Mouse (Mus musculus) midbrain, embryonic 15.5 days (tissue): ENCODE data around the gene Gm11492. TPM values are rescaled to one million over a fixed set of nuclear protein-coding genes. Genes with fewer than 3 reads are reported as not detected.

ENCODE experiments used
- ATAC-seq: fragments of 200-750 bp; cut with Nextera tagmentation; replicated peaks from 2 replicates; pipeline ENCODE4 v1.8.0; 2017; ENCODE audit warnings: moderate TSS enrichment
- H3K27ac ChIP-seq: fragments of 300-500 bp; sonication (generic); 2 replicates; pipeline ENCODE4 v1.5.1; 2015; ENCODE audit warnings: mild to moderate bottlenecking, inconsistent platforms
- H3K27me3 ChIP-seq: fragments of 300-500 bp; sonication (generic); replicated peaks from 2 replicates; pipeline ENCODE4 v1.6.1; 2015; ENCODE audit warnings: inconsistent platforms
- H3K36me3 ChIP-seq: fragments of 300-500 bp; sonication (generic); replicated peaks from 2 replicates; pipeline ENCODE4 v1.6.1; 2015; ENCODE audit warnings: inconsistent platforms
- H3K4me1 ChIP-seq: fragments of 300-500 bp; sonication (generic); 2 replicates; pipeline ENCODE4 v1.6.1; 2015; ENCODE audit warnings: inconsistent platforms
- H3K4me2 ChIP-seq: fragments of 300-500 bp; sonication (generic); 2 replicates; pipeline ENCODE4 v1.6.1; 2015; ENCODE audit warnings: inconsistent platforms, mild to moderate bottlenecking, moderate library complexity
- H3K4me3 ChIP-seq: fragments of 300-500 bp; sonication (generic); 2 replicates; pipeline ENCODE4 v1.5.1; 2015; ENCODE audit warnings: mild to moderate bottlenecking, inconsistent platforms
- H3K9ac ChIP-seq: fragments of 300-500 bp; sonication (generic); 2 replicates; pipeline ENCODE4 v1.6.1; 2015; ENCODE audit warnings: mild to moderate bottlenecking, inconsistent platforms
- H3K9me3 ChIP-seq: fragments of 300-500 bp; sonication (generic); 2 replicates; pipeline ENCODE4 v1.6.1; 2016; ENCODE audit warnings: inconsistent platforms
- WGBS: fragments of 180-500 bp; shearing (Covaris S2); methylation state at CpG from one replicate; pipeline ENCODE4 v1.1.7; 2015; ENCODE audit warnings: mixed read lengths; 5-methylcytosine and 5-hydroxymethylcytosine counted together
- polyA plus RNA-seq: library from polyadenylated mRNA; unstranded; fragments of >200 nt; fragmentation: Nextera tagmentation; extraction: Ambion mirVana; gene quantifications from 2 replicates; pipeline ENCODE4 v1.2.1, GENCODE M21; 2015

Gm11492 gene
- polyA plus RNA-seq, 1 experiment from 2014 or later, result not detected

DNA sequence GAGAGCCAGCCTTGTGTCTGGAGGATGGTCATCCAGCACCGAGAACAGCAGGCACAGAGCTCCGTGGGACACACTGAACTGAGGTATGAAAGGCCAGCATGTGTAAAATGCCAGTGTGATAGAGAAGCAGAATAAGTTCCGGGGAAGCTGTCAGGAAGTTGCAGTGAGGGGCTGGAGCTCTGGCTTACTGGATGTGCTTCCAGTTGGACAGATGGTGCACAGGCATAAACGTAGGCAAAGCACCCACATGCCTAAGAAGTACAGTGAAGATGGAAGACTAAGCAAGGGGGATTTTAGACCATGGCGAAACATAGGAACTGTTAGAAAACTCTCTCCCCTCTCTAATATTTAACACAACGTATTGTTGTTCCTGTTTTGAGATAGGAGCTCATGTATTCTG, 5.2 kb upstream of the Gm11492 start:
- Histone ChIP-seq H3K4me1 (no peaks in the 10 kb centered on the region), H3K9ac (no peak overlapping the region), H3K4me2 (no peak overlapping the region), H3K9me3 (no peaks in the 10 kb centered on the region), H3K4me3 (no peak overlapping the region), H3K27ac (no peak overlapping the region), H3K36me3 (no peaks in the 10 kb centered on the region), H3K27me3 (no peaks in the 10 kb centered on the region)
- ATAC-seq, result no peak
- WGBS, result 84% methylated on average over 6 of the region's 6 CpGs

DNA sequence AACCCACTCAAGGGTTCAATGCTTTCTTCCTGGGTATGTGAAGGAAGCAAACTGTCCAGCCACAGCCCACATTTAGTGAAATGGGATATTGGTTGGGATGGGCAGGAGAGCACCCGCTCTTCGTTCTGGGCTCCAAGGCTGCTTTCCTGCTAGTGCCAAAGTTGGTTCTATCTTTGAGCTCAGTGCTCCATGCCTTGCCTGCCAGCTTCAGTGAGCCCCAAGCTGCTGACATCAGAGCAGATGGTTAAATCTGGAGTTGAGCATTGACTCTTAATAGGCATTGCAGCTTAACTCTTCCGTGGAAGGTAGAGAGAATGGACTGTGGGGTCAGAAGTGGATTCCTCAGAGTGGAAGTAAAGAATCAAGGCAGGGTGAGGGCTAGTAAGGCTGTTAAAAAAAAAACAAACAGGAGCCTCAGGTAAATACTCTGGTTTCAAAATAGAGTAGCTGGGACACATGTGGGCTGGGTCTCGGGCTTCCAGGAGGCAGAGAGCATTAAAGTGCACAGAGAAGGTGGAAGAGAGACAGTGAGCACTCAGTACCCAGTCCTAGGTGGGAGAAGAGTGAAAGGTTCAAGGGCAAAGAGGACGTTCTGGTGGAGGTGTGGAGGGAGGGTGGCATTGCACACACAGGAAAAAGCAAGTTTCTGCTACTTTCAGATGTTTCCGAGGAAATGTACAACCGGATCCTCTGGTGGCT, 2.0 kb downstream of the Gm11492 start, which contains the start of gene Sept4:
Gene Sept4, plus strand, starts transcription at position 649 of the 699 bp plus-strand sequence.
- no peak within 1 kb of the TSS for H3K4me2 ChIP-seq
- WGBS, result 81% methylated on average over 7 of the region's 7 CpGs
- H3K4me1 ChIP-seq, result no peaks in the 10 kb centered on the region
- no peak within 1 kb of the TSS for H3K9ac ChIP-seq
- H3K9me3 ChIP-seq, result no peaks in the 10 kb centered on the region
- no peaks in the 10 kb centered on the region for H3K36me3 ChIP-seq
- no peak within 1 kb of the TSS for H3K4me3 ChIP-seq
- H3K27me3 ChIP-seq, result no peaks in the 10 kb centered on the region
- ATAC-seq, result no peak
- H3K27ac ChIP-seq, result no peak within 1 kb of the TSS

DNA sequence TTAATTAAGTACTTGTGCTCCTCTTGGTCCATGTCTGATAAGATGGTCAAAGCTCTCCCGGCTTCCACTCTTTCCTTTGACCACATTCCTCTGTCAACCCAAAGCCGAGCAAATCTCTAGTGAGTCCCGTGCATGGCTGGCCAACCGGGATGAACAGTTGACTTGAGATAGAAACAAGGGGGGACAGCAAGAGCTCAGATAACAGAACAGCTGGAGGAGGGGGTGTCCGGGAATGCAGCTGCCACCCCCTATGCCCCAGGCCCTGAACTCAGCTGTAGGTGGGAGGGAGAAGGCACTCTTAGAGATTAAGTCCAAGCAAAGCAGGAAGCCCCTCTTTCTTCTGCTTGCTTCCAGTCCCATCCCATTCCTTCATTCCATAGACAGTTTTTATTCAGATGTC, 4.3 kb downstream of the Gm11492 start:
- ATAC-seq, result no peak
- no peak overlapping the region for H3K4me3 ChIP-seq
- no peaks in the 10 kb centered on the region for H3K36me3 ChIP-seq
- WGBS, result 32% methylated on average over 5 of the region's 5 CpGs
- H3K9ac ChIP-seq, result no peak overlapping the region
- no peak overlapping the region for H3K27ac ChIP-seq
- H3K4me1 ChIP-seq, result no peaks in the 10 kb centered on the region
- H3K27me3 ChIP-seq, result no peaks in the 10 kb centered on the region
- no peak overlapping the region for H3K4me2 ChIP-seq
- H3K9me3 ChIP-seq, result no peaks in the 10 kb centered on the region

DNA sequence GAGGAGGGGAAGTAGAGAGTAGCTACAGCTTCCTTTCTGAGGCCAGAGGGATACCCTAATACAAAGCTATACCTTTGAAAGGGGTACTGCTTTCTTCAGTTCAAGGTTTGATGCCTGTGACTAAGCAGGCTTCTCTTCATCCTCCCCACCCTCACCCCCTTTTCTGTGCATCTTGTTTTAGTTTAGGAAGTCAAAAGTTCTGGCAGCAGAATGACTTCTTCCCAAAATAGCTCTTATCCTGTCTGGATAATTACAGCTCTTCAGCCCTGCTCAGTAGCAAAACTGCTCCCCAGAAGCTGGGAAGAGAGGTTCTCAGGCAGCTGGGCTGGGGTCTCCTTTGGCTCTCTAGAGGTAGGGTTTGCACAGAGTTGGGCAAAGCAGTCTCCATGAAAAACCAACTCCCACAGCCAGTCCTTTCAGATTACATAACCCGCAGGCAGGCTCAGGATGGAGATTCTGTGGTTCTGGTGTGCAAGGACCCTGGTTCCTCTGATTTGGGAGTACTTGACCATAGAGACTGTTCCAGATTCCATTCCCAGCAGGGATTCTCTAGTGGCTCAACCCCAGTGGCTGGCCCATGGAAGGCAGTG, 5.0 kb downstream of the Gm11492 start:
- Histone ChIP-seq H3K9me3 (no peaks in the 10 kb centered on the region), H3K4me3 (no peak overlapping the region), H3K27ac (no peak overlapping the region), H3K9ac (no peak overlapping the region), H3K4me1 (no peaks in the 10 kb centered on the region), H3K36me3 (no peaks in the 10 kb centered on the region), H3K4me2 (no peak overlapping the region), H3K27me3 (no peaks in the 10 kb centered on the region)
- WGBS, result 83% methylated on average over 1 of the region's 1 CpGs
- ATAC-seq, result no peak

DNA sequence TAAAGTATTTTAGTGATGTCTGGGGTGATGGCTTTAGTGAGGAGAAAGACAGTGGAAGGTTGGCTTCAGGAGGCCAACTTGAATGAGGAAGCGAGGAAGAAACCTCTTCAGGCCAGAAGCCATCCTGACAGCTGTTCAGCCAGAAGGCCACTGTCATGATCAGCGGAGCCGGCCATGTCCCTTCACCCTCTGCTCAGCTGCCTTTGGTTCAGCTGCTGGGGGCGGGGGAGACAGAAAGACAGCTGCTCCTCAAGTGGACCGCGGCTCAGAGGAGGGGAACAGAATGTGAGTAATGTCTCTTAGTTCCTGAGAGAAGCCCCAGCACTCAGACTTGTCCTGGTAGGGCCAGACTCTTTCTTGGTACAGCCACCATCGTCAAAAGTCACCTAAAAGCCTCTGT, 7.3 kb downstream of the Gm11492 start:
- no peak overlapping the region for H3K27ac ChIP-seq
- WGBS, result 82% methylated on average over 7 of the region's 7 CpGs
- no peaks in the 10 kb centered on the region for H3K36me3 ChIP-seq
- ATAC-seq, result no peak
- H3K4me1 ChIP-seq, result peaks cover 15% of the 10 kb centered on the region
- H3K27me3 ChIP-seq, result no peaks in the 10 kb centered on the region
- H3K9me3 ChIP-seq, result no peaks in the 10 kb centered on the region
- no peak overlapping the region for H3K4me3 ChIP-seq
- no peak overlapping the region for H3K4me2 ChIP-seq
- H3K9ac ChIP-seq, result no peak overlapping the region

DNA sequence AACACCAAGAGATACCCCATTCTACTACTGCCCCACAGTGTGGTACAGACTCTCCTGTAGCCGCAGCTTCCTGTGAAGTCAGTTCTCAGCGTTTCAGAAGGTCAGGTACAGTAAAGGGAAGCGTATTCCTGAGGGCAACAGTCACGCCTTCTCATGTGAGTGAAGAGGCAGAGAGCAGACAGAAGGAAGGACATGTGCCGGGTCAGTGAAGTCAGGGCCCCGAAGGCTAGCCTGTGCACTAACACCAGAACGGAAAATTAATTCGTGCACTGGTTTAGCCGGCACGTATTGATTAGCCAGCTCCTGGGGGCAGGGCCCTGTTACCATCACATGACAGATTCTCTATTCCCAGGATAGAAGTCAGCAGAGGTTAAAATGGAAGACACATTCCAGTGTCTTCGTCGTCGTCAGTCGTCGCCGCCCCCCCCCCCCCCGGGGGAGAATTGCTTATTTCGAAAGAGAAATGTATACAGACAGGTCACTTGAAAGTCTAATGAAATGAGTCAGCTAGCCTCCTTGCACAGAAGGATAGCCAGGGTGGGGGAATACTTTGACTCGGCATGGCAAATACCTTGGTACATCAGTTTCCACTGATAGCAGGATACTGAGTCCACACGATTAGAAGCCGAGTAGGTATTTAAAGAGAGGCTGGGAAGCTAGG, 8.2 kb downstream of the Gm11492 start:
- no peak for ATAC-seq
- no peaks in the 10 kb centered on the region for H3K27me3 ChIP-seq
- no peak overlapping the region for H3K4me2 ChIP-seq
- H3K4me1 ChIP-seq, result peaks cover 16% of the 10 kb centered on the region
- H3K9ac ChIP-seq, result no peak overlapping the region
- WGBS, result 65% methylated on average over 21 of the region's 21 CpGs
- H3K4me3 ChIP-seq, result no peak overlapping the region
- no peak overlapping the region for H3K27ac ChIP-seq
- H3K36me3 ChIP-seq, result no peaks in the 10 kb centered on the region
- H3K9me3 ChIP-seq, result no peaks in the 10 kb centered on the region

DNA sequence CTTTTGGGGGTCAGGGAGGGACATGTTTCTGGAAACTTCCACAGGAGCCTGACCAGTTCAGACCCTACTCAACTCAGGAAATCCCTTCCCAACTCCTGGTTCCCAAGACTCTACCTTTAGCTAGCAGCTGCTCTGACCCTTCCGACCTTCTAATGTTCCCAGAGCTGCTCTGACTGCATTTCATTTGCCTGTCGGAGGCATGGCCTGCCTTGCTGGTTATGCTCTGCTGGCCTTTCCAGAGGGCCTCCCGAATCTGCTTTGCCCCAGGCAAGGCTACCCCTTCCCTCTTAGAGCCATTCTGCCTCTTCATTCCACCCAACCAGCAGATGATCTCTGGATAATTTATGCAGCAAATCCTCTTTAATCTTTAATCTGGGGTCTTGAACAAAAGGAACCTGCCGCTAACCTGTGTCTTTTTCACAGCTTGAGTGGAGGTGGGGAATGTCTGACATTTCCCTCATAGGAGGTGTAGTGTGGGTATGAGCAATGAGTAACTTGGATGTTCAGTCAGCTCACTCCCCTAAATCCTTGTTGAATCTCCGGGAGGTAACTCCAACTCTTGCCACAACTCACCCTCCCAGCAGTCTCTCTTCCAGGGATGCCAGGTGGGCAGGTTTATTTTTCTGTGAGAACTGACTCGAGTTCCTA, 11.3 kb downstream of the Gm11492 start:
- 9% methylated on average over 6 of the region's 6 CpGs for WGBS
- peak overlapping the region; percentile 64; the same call in 1 of the 2 replicates for H3K27ac ChIP-seq

DNA sequence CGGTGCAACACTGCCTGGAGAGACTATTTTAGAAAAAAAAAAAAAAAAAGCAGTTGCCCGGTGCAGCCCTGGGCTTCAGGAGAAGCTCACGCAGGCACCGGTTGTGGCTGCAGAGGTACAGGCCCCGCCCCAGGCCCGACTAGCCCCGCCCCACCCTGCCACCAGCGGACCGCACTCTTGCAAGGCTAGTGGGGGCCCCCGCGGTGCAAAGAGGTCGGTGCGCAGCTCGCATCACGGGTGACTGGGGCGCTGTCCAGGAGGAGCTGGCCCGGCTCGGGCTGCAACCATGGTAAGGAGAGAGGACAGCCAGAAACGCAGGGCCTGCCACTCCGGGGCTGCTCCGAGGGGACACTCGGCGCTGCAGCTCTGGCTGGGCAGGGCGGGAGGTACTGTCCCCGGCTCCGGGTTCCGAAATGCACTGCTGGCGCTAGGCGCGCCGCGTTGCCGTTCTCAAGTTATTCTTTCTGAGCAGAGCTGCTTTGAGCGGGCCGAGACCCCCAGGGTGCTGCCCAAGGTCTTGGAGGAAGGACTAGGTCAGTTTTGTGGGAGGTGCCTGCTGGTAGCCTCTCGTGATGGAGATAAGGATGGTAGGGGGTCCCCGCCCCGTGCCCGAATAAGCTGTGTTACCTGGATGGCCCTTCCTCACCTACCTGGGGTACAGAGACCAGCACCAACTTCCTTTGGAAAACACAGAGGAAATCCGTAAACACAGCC, 12.0 kb downstream of the Gm11492 start:
- WGBS, result under 1% methylated on average over 40 of the region's 40 CpGs
- H3K4me2 ChIP-seq, result peak overlapping the region; percentile 91
- H3K27me3 ChIP-seq, result no peaks in the 10 kb centered on the region
- peak overlapping the region; percentile 60 for H3K9ac ChIP-seq
- peak overlapping the region; percentile 64 for H3K27ac ChIP-seq
- ATAC-seq, result peak; percentile 69
- H3K4me1 ChIP-seq, result peaks cover 16% of the 10 kb centered on the region
- no peaks in the 10 kb centered on the region for H3K9me3 ChIP-seq
- H3K4me3 ChIP-seq, result peak overlapping the region; percentile 70
- no peaks in the 10 kb centered on the region for H3K36me3 ChIP-seq

More for the DNA sequence above, 11.3 kb downstream of the Gm11492 start:
- peak overlapping the region; percentile 60 for H3K9ac ChIP-seq
- H3K4me1 ChIP-seq, result peaks cover 16% of the 10 kb centered on the region
- H3K4me3 ChIP-seq, result peak overlapping the region; percentile 70
- H3K27me3 ChIP-seq, result no peaks in the 10 kb centered on the region
- no peaks in the 10 kb centered on the region for H3K36me3 ChIP-seq
- H3K4me2 ChIP-seq, result peak overlapping the region; percentile 91
- H3K9me3 ChIP-seq, result no peaks in the 10 kb centered on the region
- ATAC-seq, result no peak

DNA sequence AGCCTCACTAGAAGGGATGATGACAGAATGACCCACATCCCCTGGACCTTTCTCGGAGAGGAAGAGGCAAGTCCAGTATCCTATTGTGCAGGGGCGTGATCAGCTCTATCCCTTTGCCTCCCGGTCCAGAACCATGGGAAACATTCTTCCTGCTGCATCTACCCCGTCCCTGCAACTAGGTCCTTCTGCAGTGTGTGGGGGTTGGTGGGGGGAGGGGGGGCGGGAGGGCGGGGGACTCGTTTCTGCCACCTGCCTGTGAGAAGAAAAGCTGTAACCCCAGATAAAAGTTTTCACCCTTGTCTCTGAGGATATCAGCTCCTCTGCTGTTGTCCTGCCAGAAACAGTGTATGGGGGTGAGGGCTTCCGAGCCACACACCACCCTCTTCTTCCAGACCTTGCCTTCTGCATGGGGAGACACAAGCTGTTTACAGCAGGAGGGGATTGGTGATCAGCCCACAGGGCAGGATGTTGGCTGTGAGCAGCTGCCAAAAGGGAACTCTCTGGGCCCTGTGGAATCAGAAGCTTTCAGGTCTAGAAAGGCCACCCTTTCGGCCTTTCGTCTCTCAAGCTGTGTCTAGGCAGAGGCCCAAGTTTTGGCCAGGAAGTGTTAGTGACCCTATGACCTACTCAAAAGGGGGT, 12.6 kb downstream of the Gm11492 start:
- Histone ChIP-seq H3K9ac (peak overlapping the region; percentile 60), H3K4me1 (peaks cover 16% of the 10 kb centered on the region), H3K27me3 (no peaks in the 10 kb centered on the region), H3K9me3 (no peaks in the 10 kb centered on the region), H3K27ac (peak overlapping the region; percentile 64; the same call in 1 of the 2 replicates), H3K4me3 (peak overlapping the region; percentile 70), H3K4me2 (peak overlapping the region; percentile 91), H3K36me3 (no peaks in the 10 kb centered on the region)
- ATAC-seq, result peak; percentile 54
- WGBS, result 13% methylated on average over 10 of the region's 10 CpGs

DNA sequence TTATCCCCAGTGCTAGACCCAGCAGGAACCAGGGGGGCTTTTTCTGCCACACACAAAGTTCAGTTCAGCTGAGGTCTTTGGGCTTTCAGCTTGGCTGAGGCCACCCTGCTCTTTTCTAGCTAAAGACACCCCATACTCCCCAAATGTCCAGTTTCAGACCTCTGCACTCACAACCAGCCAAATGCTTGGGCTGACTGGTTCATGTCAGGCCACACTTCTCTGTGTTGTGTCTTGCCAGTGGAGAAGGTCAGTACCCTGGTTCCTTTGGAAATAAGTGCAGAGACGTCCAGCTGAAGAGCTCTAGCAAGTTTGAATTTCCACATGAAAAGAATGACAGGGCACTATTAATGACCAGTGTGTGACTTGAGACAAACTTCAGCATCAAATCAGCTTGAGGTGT, 13.3 kb downstream of the Gm11492 start:
- 31% methylated on average over 1 of the region's 1 CpGs for WGBS
- no peak for ATAC-seq
- Histone ChIP-seq H3K4me3 (no peak overlapping the region), H3K36me3 (no peaks in the 10 kb centered on the region), H3K4me1 (peaks cover 16% of the 10 kb centered on the region), H3K27ac (0 out of 2 replicates have a peak overlapping the region, but pooled peaks have one; percentile 2), H3K4me2 (no peak overlapping the region; the same call in 1 of the 2 replicates), H3K9me3 (no peaks in the 10 kb centered on the region), H3K9ac (no peak overlapping the region), H3K27me3 (no peaks in the 10 kb centered on the region)

DNA sequence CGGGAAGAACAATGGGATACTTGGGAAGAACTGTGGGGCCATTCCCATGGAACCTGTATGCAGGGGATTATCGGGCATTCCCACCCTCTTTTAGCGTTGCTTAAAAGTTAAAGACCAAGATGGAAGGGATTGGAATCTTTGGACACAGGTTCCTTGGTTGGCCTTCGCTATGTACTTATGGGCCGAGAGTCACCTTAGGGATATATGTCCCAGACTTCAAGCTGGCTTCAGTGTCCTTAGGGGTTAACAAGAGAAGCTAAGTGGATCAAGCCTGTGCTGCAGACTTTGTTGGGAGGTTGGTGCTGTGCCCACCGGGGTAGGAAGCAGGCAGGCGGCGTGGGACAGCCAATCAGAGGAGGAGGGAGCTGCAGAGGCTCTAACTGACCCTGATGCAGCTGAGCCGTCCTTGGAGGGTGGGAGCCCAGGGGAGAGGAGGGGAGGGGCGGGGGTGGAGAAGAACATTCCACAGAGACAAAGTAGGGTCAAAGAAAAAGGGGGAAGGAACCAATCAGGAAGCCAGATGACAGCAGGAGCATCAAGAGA, 14.2 kb downstream of the Gm11492 start:
- Histone ChIP-seq H3K4me3 (no peak overlapping the region), H3K9me3 (no peaks in the 10 kb centered on the region), H3K9ac (no peak overlapping the region), H3K27me3 (no peaks in the 10 kb centered on the region), H3K36me3 (no peaks in the 10 kb centered on the region), H3K4me1 (peaks cover 16% of the 10 kb centered on the region), H3K27ac (no peak overlapping the region), H3K4me2 (no peak overlapping the region)
- no peak for ATAC-seq
- 38% methylated on average over 10 of the region's 10 CpGs for WGBS
